Mouse (Mus musculus): ENCODE data around the gene Fli1.

GRCm38 (mm10) chr9:32408730-32409059, 134.0 kb downstream of the Fli1 start:
- TF ChIP-seq CTCF (IDR thresholded peaks at IDR 0.05; ENCODE audit: low read depth) (no peak), EP300 (IDR thresholded peaks at IDR 0.05; ENCODE audit: low read depth) (no peak)

Data from liver, embryonic 14.5 days (tissue).